Mouse (Mus musculus) midbrain, embryonic 10.5 days (tissue): Measurements from ENCODE around the gene Il25. TPM values are rescaled to one million over a fixed set of nuclear protein-coding genes. Genes with fewer than 3 reads are reported as not detected.

ENCODE experiments used
- DNase-seq: peaks from one replicate; pipeline ENCODE4 v3.0.0-alpha.2; 2017; ENCODE audit warnings: low spot score
- H3K27ac ChIP-seq: fragments of 300-500 bp; sonication (generic); replicated peaks from 2 replicates; pipeline ENCODE4 v1.5.1; 2016; ENCODE audit warnings: mild to moderate bottlenecking
- H3K27me3 ChIP-seq: fragments of 300-500 bp; sonication (generic); 2 replicates; pipeline ENCODE4 v1.6.1; 2016; ENCODE audit warnings: low read depth, mild to moderate bottlenecking; ENCODE audit not compliant: poor library complexity, severe bottlenecking
- H3K36me3 ChIP-seq: fragments of 300-500 bp; sonication (generic); 2 replicates; pipeline ENCODE4 v1.6.1; 2016; ENCODE audit warnings: mild to moderate bottlenecking, moderate library complexity
- H3K4me1 ChIP-seq: fragments of 300-500 bp; sonication (generic); 2 replicates; pipeline ENCODE4 v1.6.1; 2016
- H3K4me3 ChIP-seq: fragments of 300-500 bp; sonication (generic); 2 replicates; pipeline ENCODE4 v1.5.1; 2016; ENCODE audit warnings: mild to moderate bottlenecking, moderate library complexity
- H3K9me3 ChIP-seq: fragments of 300-500 bp; sonication (generic); replicated peaks from 2 replicates; pipeline ENCODE4 v1.6.1; 2016; ENCODE audit warnings: mild to moderate bottlenecking
- WGBS: fragments of 180-500 bp; shearing (Covaris S2); methylation state at CpG from one replicate; pipeline ENCODE4 v1.1.7; 2016; 5-methylcytosine and 5-hydroxymethylcytosine counted together
- polyA plus RNA-seq: library from polyadenylated mRNA; unstranded; fragments of >200 nt; fragmentation: Nextera tagmentation; extraction: Ambion mirVana; gene quantifications from 2 replicates; pipeline ENCODE4 v1.2.1, GENCODE M21; 2016

Gene Il25
- not detected in 2 replicates for polyA plus RNA-seq

DNA sequence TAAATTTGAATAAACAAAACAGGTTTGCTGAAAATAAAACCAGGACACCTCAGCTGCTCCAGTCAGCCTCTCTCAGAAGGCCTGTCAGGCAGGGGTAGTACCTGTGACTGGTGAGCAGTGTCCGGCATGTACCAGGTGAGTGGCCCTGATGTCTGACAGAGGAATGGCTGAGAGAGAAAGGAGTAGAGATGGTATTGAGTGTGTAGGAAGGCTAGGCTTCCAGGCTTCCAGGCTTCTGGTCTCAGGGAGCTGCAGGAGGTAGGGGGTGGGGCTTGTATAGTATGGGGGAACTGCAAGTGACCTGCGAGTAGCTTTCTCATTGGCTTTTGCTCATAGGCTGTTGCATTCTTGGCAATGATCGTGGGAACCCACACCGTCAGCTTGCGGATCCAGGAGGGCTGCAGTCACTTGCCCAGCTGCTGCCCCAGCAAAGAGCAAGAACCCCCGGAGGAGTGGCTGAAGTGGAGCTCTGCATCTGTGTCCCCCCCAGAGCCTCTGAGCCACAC lies at the start of gene Il25:
Gene Il25 (plus strand): TSS at position 51 of the 506 bp plus-strand sequence.
- Histone ChIP-seq H3K4me1 (peaks cover 44% of the 10 kb centered on the region), H3K36me3 (no peaks in the 10 kb centered on the region), H3K9me3 (no peaks in the 10 kb centered on the region), H3K27ac (peak within 1 kb of the TSS; percentile 57; the same call in 1 of the 2 replicates), H3K4me3 (no peak within 1 kb of the TSS), H3K27me3 (peaks cover 11% of the 10 kb centered on the region)
- WGBS = 39% methylated on average over 6 of the region's 6 CpGs
- DNase-seq = no peak

DNA sequence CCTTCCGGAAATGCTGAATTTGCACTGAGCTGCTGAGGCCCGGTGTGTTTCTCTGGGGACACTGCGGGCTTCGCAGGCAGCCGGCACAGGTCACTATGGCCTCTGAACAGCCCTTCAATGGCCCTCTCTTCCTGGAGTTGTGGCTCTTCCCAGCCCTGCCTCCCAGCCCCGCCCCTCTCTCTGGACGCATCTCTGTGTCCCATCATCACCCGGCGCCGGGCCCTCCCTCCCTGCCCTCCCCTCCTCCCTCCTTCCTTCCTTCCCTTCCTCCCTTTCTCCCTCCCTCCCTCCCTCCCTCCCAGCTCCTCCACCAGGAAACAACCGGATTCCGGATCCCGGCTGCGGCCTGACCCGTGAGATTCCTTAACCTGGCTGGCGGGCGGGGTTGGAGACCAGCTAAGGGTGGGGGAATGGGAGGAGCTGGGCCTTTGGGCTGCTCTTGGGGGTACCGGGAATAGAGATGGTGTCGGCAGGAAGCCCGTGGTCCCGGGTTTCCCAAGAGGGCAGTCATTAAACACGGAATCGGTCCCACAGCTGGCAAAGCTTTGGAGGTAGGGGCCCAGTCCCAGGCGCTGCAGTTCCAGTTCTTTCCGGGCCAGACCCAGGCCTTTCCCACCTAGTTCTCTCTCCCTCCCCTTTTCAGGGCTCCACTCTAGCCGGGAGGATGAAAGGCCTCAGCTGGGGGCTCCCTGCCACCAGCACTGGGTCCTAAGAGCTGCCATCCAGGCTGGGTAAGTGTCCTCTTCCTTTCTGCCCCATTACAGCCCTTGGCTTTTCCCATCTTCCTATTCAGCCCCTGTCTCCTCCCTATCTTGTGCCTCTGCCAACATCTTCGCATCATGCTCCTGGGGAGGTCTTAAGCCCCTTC lies 49.1 kb upstream of the Il25 start, which contains the start of the genes Bcl2l2 and Gm20521:
Gene Bcl2l2 (plus strand): TSS at position 224 of the 868 bp plus-strand sequence.
Gene Gm20521 (plus strand): TSS at position 288 of the 868 bp plus-strand sequence.
- WGBS = 1% methylated on average over 27 of the region's 27 CpGs
- H3K27ac ChIP-seq = peak within 1 kb of the TSS; percentile 91
- H3K4me1 ChIP-seq = peaks cover 29% of the 10 kb centered on the region
- H3K27me3 ChIP-seq = peaks cover 7% of the 10 kb centered on the region
- peak; percentile 89 for DNase-seq
- peak within 1 kb of the TSS; percentile 76 for H3K4me3 ChIP-seq
- H3K36me3 ChIP-seq = peaks cover 25% of the 10 kb centered on the region
- no peaks in the 10 kb centered on the region for H3K9me3 ChIP-seq

DNA sequence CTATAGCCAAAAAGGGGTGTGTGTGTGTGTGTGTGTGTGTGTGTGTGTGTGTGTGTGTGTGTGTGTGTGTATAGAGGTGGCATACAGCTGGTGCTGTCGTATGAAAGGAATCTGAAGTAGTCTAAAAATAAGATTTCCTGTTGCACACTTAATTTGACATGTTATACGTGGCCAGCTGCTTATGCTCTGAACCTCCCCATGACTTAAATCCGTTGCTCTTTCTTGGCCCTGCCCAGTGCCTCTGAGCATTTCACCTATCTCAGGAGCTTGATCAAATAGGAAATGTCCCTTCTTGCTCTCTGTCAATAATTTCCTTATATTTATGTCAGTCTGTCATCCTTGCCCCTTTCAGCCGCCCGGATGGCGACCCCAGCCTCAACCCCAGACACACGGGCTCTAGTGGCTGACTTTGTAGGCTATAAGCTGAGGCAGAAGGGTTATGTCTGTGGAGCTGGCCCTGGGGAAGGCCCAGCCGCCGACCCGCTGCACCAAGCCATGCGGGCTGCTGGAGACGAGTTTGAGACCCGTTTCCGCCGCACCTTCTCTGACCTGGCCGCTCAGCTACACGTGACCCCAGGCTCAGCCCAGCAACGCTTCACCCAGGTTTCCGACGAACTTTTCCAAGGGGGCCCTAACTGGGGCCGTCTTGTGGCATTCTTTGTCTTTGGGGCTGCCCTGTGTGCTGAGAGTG lies 48.3 kb upstream of the Il25 start:
- Histone ChIP-seq H3K9me3 (no peaks in the 10 kb centered on the region), H3K4me1 (peaks cover 29% of the 10 kb centered on the region), H3K27ac (peak overlapping the region; percentile 91), H3K4me3 (peak overlapping the region; percentile 76), H3K27me3 (no peaks in the 10 kb centered on the region), H3K36me3 (peaks cover 25% of the 10 kb centered on the region)
- DNase-seq = no peak
- WGBS = 41% methylated on average over 21 of the region's 21 CpGs

DNA sequence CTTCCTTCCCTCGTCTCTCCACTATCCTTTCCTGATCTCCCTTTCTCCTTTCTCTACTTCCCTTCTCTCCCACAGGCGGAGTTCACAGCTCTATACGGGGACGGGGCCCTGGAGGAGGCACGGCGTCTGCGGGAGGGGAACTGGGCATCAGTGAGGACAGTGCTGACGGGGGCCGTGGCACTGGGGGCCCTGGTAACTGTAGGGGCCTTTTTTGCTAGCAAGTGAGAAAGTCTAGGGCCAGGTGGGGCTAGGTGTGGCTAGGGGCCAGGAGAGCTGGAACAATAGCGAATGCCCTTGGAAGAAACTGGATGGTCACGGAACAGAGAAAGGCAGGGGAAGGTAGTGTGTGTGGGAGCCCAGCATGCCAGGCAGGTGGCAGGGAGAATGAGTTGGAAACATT lies 47.2 kb upstream of the Il25 start:
- Histone ChIP-seq H3K4me1 (peaks cover 29% of the 10 kb centered on the region), H3K27me3 (no peaks in the 10 kb centered on the region), H3K4me3 (no peak overlapping the region), H3K27ac (no peak overlapping the region), H3K36me3 (peaks cover 25% of the 10 kb centered on the region), H3K9me3 (no peaks in the 10 kb centered on the region)
- DNase-seq = no peak
- whole genome bisulfite sequencing = 92% methylated on average over 11 of the region's 11 CpGs

DNA sequence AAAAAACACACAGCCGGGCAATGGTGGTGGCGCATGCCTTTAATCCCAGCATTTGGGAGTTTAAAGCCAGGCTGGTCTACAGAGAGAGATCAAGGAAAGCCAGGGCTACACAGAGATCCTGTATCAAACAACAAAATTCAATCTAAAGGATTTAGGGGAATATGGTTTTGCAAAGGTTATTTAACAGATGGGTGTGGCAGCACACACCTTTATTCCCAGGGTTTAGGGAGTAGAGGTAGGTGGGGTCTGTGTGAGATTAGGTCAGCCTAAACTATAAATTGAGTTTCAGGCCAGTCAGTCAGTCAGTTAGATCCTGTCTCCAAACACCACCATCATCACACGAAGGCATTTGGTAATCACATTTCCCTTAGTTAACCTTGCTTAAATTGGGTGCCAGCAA lies 40.3 kb upstream of the Il25 start, which contains the start of gene Pabpn1:
Gene Pabpn1 (plus strand): TSS at position 301 of the 400 bp plus-strand sequence.
- Histone ChIP-seq H3K36me3 (peaks cover 22% of the 10 kb centered on the region), H3K27ac (peak within 1 kb of the TSS; percentile 100), H3K4me3 (peak within 1 kb of the TSS; percentile 98), H3K9me3 (no peaks in the 10 kb centered on the region), H3K27me3 (no peaks in the 10 kb centered on the region), H3K4me1 (peaks cover 19% of the 10 kb centered on the region)
- WGBS = 91% methylated on average over 3 of the region's 3 CpGs
- no peak for DNase-seq

DNA sequence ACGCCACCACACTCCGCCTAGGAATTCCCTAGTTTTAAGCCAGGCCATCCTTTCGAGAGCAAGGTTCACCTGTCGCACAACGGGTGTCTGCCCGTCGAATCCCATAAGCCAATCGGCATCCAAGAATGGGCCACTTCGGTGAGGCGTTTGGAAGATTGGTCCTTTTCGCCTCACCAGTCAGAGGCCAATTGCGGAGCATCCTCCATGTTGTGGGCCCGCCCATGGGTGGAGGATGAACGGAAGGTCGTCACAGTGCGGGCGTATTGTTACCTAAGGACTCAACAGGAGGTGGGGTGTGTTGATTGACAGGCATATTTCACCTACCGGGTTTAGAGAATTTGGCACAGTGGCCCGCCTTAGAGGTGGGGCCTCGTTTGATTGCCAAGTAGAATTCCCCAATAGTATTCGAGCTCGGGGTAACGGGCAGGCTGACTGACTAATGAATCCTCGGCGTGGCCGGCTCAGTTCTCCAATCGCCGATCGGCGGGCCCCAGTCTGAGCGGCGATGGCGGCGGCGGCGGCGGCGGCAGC lies 38.8 kb upstream of the Il25 start:
- Histone ChIP-seq H3K9me3 (no peaks in the 10 kb centered on the region), H3K4me1 (peaks cover 19% of the 10 kb centered on the region), H3K36me3 (peaks cover 35% of the 10 kb centered on the region), H3K27ac (peak overlapping the region; percentile 100), H3K27me3 (no peaks in the 10 kb centered on the region), H3K4me3 (peak overlapping the region; percentile 98)
- under 1% methylated on average over 38 of the region's 38 CpGs for WGBS
- peak; percentile 96 for DNase-seq

DNA sequence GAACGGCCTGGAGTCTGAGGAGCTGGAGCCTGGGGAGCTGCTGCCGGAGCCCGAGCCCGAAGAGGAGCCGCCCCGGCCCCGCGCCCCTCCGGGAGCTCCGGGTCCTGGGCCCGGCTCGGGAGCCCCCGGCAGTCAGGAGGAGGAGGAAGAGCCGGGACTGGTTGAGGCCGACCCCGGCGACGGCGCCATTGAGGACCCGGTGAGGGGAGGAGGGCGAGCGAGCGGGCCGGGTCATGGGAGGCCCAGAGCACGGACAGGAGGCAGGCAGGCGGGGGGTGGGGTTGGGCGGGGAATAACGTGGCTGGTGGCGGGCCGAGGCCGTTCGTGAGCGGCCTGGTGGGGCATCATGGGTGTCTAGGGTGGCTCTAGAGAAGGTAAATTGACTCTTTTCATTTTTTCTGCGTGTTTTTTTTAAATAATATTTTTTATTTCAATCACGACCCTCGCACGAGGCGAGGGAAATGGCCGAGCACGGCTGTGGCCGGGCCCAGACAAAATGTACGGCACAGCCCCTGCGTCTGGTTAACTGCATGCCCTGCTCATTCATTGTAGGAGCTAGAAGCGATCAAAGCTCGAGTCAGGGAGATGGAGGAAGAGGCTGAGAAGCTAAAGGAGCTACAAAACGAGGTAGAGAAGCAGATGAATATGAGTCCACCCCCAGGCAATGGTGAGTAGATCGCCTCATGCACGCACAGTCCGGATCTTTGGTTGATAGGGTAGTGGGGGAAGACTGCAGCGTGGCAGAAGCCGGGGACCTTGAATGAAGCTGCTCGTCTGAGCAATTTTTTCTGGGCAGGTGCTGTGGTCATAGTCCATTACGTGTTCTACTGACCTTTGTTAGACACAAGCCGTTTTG lies 38.0 kb upstream of the Il25 start:
- no peaks in the 10 kb centered on the region for H3K9me3 ChIP-seq
- no peaks in the 10 kb centered on the region for H3K27me3 ChIP-seq
- H3K4me3 ChIP-seq = peak overlapping the region; percentile 98
- DNase-seq = peak; percentile 48
- under 1% methylated on average over 54 of the region's 54 CpGs for WGBS
- H3K4me1 ChIP-seq = peaks cover 19% of the 10 kb centered on the region
- peaks cover 41% of the 10 kb centered on the region for H3K36me3 ChIP-seq
- peak overlapping the region; percentile 100 for H3K27ac ChIP-seq

DNA sequence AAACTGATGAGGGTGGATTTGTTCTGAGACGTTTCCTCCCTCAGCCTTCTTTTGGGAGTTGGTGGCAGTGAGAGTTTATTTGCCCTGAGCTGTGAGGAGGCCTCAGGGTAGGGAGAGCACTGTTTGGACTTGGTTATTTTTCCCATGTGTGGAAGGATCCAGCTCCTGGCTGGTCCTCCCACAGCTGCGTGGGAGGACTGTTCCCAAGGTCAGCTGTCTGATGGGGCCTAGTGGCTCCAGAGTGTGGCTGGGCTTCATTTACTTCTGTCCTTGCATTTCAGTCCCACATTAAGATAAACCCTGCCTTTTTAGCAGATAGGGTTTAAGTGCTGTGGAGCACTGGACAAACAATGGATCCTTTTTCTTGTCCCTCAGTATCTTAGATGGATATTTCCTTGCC lies 35.0 kb upstream of the Il25 start:
- Histone ChIP-seq H3K27ac (no peak overlapping the region), H3K9me3 (no peaks in the 10 kb centered on the region)
- WGBS = 78% methylated on average over 2 of the region's 2 CpGs

DNA sequence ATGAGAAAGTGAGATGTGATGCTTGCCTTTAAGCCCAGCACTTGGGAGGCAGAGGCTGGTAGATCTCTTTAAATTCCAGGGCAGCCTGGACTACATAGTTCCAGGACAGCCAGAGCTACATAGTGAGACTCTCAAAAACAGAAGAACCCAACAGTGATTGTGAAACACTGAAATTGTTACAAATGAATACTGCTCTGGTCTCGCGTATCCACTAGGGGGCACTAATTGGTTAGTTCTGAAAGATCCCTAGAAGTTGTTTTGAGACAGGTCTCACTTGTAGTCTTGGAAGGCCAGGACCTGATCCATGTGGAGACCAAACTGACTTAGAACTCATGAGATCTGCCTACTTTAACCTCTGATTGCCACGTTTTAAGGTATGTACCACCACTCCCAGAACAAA lies 32.1 kb upstream of the Il25 start:
- no peaks in the 10 kb centered on the region for H3K27me3 ChIP-seq
- H3K36me3 ChIP-seq = peaks cover 60% of the 10 kb centered on the region
- no peak overlapping the region for H3K4me3 ChIP-seq
- H3K4me1 ChIP-seq = peaks cover 8% of the 10 kb centered on the region
- H3K27ac ChIP-seq = no peak overlapping the region
- DNase-seq = peak; percentile 65
- WGBS = 1% methylated on average over 3 of the region's 3 CpGs
- no peaks in the 10 kb centered on the region for H3K9me3 ChIP-seq

More for the DNA sequence above, 35.0 kb upstream of the Il25 start:
- H3K4me1 ChIP-seq = peaks cover 19% of the 10 kb centered on the region
- H3K36me3 ChIP-seq = peaks cover 41% of the 10 kb centered on the region
- no peak overlapping the region for H3K4me3 ChIP-seq
- DNase-seq = no peak
- H3K27me3 ChIP-seq = no peaks in the 10 kb centered on the region

DNA sequence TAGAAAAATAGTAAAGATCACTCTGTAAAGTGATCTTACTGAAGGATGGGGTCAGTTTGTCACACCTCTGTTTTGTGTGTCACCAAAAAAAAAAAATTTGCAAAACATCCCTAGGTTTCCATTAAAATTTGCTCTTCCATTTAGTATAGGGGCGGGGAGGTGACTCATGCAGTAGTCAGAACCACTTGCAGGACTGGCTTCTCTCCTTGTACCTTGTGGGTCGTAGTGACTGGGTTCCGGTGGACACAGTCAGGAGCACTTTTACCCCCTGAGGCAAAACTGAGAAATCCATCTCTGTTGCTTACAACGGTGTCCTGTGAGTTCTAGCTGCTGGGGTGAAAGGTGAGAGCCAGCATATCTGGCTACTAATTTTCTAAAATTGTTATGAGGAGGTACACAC lies 28.9 kb upstream of the Il25 start:
- WGBS = 90% methylated on average over 4 of the region's 4 CpGs
- H3K9me3 ChIP-seq = no peaks in the 10 kb centered on the region
- H3K4me3 ChIP-seq = no peak overlapping the region
- H3K36me3 ChIP-seq = peaks cover 57% of the 10 kb centered on the region
- H3K4me1 ChIP-seq = peaks cover 11% of the 10 kb centered on the region; the same call in 1 of the 2 replicates
- DNase-seq = no peak
- no peaks in the 10 kb centered on the region for H3K27me3 ChIP-seq
- H3K27ac ChIP-seq = no peak overlapping the region

DNA sequence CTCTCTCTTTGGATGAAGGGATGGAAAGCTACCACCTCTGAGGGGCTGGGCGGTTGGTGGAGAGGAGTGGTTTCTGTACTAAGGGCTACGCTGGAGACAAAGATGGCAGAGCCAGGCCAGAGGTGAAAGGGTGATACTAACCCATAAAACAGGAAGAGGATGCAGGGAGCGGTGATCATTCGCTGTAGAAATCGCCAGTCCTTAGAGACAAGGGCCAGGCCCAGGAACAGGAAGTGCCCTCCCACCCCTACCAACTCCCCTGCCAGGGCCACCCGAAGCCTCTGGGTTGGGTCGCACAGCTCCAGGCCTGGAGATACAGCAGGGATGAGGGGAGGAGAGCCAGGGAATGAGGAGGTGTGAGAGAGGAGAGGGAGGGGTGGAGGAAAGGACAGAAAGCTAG lies 23.8 kb upstream of the Il25 start:
- peaks cover 72% of the 10 kb centered on the region for H3K36me3 ChIP-seq
- H3K9me3 ChIP-seq = no peaks in the 10 kb centered on the region
- peaks cover 41% of the 10 kb centered on the region for H3K4me1 ChIP-seq
- no peaks in the 10 kb centered on the region for H3K27me3 ChIP-seq
- H3K4me3 ChIP-seq = no peak overlapping the region
- DNase-seq = no peak
- H3K27ac ChIP-seq = no peak overlapping the region
- 81% methylated on average over 7 of the region's 7 CpGs for WGBS
